Mouse (Mus musculus) T-helper 1 cell (primary cell): ENCODE measurements around the gene 1110025L11Rik.
"Not testable (repeated sequence)": the region's sequence is repeated elsewhere in the genome, so short reads cannot be mapped to it uniquely, and the experiment has no call there.

Experiments
- in situ Hi-C: fragments of 300-600 bp; cut with MboI, MseI; formaldehyde crosslinking; loops from one replicate; pipeline ENCODE4 v1.15.1; 2025; ENCODE audit warnings: high pct_unique_total_duplicates

The 1110025L11Rik gene

DNA sequence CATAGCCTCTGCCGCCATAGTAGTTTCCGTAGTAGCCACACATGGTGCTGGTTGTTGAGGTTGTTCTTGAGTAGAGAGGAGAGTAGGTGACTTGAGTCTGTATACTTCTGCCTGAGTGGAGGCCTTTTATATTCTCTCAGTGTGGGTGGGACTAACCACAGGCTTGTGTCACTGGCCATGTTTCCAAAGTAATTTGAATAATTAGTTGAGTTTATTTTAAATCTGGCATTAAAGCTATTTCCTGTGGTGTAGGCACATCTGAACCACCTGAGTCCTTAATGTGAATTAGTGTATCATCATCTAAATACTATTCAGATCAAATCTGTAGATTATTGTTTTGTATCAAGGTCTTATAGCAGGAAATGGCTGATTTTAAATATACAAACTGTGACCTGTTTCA is at the start of gene 1110025L11Rik:
Gene 1110025L11Rik, minus strand, starts transcription at position 101 of the 400 bp plus-strand sequence.
- in situ Hi-C loops, result not testable (repeated sequence)

DNA sequence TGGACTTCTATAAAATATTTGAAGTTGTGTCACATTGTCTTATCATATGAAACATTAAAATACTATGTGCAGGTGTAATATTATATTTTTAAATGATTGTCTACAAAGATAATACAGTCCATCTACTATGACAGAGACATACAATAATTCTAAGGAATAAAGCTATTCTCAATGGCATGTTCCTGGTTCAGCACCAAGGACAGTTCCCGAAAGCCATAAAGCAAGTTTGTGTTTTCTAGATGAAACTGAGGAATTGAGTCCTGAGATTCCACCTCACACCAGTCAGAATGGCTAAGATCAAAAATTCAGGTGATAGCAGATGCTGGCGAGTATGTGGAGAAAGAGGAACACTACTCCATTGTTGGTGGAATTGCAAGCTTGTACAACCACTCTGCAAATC is 7.2 kb upstream of the 1110025L11Rik start:
- in situ Hi-C loops, result not testable (repeated sequence)

GRCm38 (mm10) chr16:89047783-89048182 is 16.0 kb downstream of the 1110025L11Rik start, which contains the start of gene Krtap6-5:
Gene Krtap6-5 (minus strand): TSS chr16:89047883.
- in situ Hi-C loops, result no loop called here

- in situ Hi-C loops, result not testable (repeated sequence)
Measured at GRCm38 (mm10) chr16:89041372-89041771, 22.4 kb downstream of the 1110025L11Rik start, which contains the start of gene Gm10228. Gene Gm10228 (minus strand): TSS chr16:89041472.

DNA sequence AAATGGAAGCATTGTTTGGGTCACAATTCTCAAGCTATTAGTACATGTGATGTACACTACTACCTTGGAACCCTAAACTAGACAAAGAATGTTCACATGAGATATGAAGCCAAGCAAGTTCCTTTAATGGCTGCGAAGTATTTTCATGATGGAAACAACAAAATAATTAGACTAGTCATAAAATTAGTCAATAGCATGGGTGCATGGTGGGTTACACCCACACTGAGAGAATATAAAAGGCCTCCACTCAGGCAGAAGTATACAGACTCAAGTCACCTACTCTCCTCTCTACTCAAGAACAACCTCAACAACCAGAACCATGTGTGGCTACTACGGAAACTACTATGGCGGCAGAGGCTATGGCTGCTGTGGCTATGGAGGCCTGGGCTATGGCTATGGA is 32.4 kb downstream of the 1110025L11Rik start, which contains the start of gene Krtap6-1:
Gene Krtap6-1, plus strand, starts transcription at position 301 of the 400 bp plus-strand sequence.
- in situ Hi-C loops, result not testable (repeated sequence)

DNA sequence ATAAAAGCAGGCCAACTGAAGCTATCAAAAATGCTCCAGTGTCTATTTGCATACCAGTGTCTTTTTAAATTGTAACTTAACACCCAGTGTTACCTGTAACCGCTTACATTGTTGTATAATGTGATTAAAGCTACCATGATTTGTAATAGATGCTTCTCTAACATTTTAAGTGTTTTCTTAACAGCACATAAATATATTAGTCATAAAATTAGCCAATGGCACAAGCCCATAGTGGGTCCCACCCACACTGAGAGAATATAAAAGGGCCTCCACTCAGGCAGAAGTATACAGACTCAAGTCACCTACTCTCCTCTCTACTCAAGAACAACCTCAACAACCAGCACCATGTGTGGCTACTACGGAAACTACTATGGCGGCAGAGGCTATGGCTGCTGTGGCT is 48.8 kb downstream of the 1110025L11Rik start, which contains the start of gene Gm10229:
Gene Gm10229, plus strand, starts transcription at position 301 of the 400 bp plus-strand sequence.
- in situ Hi-C loops, result not testable (repeated sequence)

DNA sequence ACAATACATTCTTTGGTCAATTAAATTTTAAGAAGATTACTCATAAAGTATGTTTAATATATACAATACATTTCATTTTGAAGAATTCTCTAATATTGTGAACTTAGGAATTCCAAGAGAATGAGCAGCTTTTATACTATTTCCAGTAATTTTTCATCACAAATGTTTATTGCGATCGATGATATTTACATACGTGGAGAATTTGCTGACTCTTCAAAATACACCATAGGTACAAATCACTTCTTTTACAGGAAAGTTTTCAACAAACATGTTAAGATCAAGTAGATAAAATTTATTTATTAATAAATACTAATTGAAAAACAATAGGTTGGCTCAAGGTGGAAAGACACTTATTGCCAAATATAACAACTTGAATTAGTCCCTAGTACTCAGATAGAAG is 49.8 kb downstream of the 1110025L11Rik start:
- in situ Hi-C loops, result no loop called here
